Mouse (Mus musculus) G1E (cell line): ENCODE data around the gene Eva1b.

ENCODE experiments used
- CTCF ChIP-seq: IDR thresholded peaks from 2 replicates; pipeline ENCODE4 v1.5.1; 2012; ENCODE audit warnings: low read depth, low read length, inconsistent platforms, mixed read lengths
- GATA1 ChIP-seq: IDR thresholded peaks from 2 replicates; pipeline ENCODE4 v1.6.1; 2012; ENCODE audit warnings: borderline replicate concordance, low read length, inconsistent platforms, mixed read lengths
- POLR2AphosphoS5 ChIP-seq: IDR thresholded peaks from 2 replicates; pipeline ENCODE4 v1.6.1; 2012; ENCODE audit warnings: low read depth, low read length, inconsistent platforms; ENCODE audit not compliant: insufficient replicate concordance
- TAL1 ChIP-seq: conservative IDR thresholded peaks from 2 replicates; pipeline ENCODE4 v1.6.1; 2012; ENCODE audit warnings: low read depth, low read length, inconsistent platforms, mixed read lengths

- no peak for TF ChIP-seq CTCF
- no peak for TF ChIP-seq POLR2AphosphoS5
- TF ChIP-seq GATA1 = no peak
- TF ChIP-seq TAL1 = no peak
Measured at GRCm38 (mm10) chr4:126120052-126120451, 27.5 kb upstream of the Eva1b start.
